Mouse (Mus musculus): ENCODE results near the gene Uhmk1.

Gene Uhmk1

GRCm38 (mm10) chr1:170214757-170215522 is at the start of gene Uhmk1:
Uhmk1 (minus strand) TSS chr1:170215397.
- in situ Hi-C loops (cut with MboI, MseI) = loop anchor here in 1 of 2 experiments (25.0 kb wide), 1 partner anchor 647 kb away; the partner anchor contains the start of gene Atf6

GRCm38 (mm10) chr1:170255560-170255910 is 40.3 kb upstream of the Uhmk1 start:
- in situ Hi-C loops (cut with MboI, MseI) = no loop called here

GRCm38 (mm10) chr1:170254893-170255559 is 39.8 kb upstream of the Uhmk1 start:
- in situ Hi-C loops (cut with MboI, MseI) = no loop called here

GRCm38 (mm10) chr1:170245016-170245415 is 29.8 kb upstream of the Uhmk1 start:
- in situ Hi-C loops (cut with MboI, MseI) = no loop called here

GRCm38 (mm10) chr1:170232688-170233087 is 17.5 kb upstream of the Uhmk1 start, which contains the start of gene Sh2d1b2:
Sh2d1b2 (plus strand) TSS chr1:170232749.
- in situ Hi-C loops (cut with MboI, MseI) = loop anchor here in 1 of 2 experiments (5.0 kb wide), 1 partner anchor 45 kb away; the partner anchor contains the start of gene Sh2d1b1

GRCm38 (mm10) chr1:170223276-170223675 is 8.1 kb upstream of the Uhmk1 start:
- in situ Hi-C loops (cut with MboI, MseI) = loop anchor here (10.0 to 25.0 kb wide), 2 partner anchors 392 to 639 kb away; partner anchors contain the start of gene Atf6 (in 1 of the 2)

GRCm38 (mm10) chr1:170220351-170220750 is 5.2 kb upstream of the Uhmk1 start:
- in situ Hi-C loops (cut with MboI, MseI) = loop anchor here (10.0 to 25.0 kb wide), 2 partner anchors 394 to 642 kb away; partner anchors contain the start of gene Atf6 (in 1 of the 2)

- in situ Hi-C loops (cut with MboI, MseI) = loop anchor here in 1 of 2 experiments (25.0 kb wide), 1 partner anchor 644 kb away; the partner anchor contains the start of gene Atf6
These were observed 3.1 kb upstream of the Uhmk1 start for GRCm38 (mm10) chr1:170218091-170218884.

GRCm38 (mm10) chr1:170215590-170215989 is 393 bp upstream of the Uhmk1 start:
- in situ Hi-C loops (cut with MboI, MseI) = loop anchor here in 1 of 2 experiments (25.0 kb wide), 1 partner anchor 647 kb away; the partner anchor contains the start of gene Atf6

GRCm38 (mm10) chr1:170214383-170214756 is 827 bp downstream of the Uhmk1 start:
- in situ Hi-C loops (cut with MboI, MseI) = loop anchor here in 1 of 2 experiments (25.0 kb wide), 1 partner anchor 648 kb away; the partner anchor contains the start of gene Atf6

GRCm38 (mm10) chr1:170213181-170213879 is 1.9 kb downstream of the Uhmk1 start:
- in situ Hi-C loops (cut with MboI, MseI) = loop anchor here in 1 of 2 experiments (25.0 kb wide), 1 partner anchor 649 kb away; the partner anchor contains the start of gene Atf6

GRCm38 (mm10) chr1:170206395-170206794 is 8.8 kb downstream of the Uhmk1 start:
- in situ Hi-C loops (cut with MboI, MseI) = loop anchor here in 1 of 2 experiments (10.0 to 25.0 kb wide), 2 partner anchors 62 to 656 kb away; partner anchors contain the start of gene Atf6

- in situ Hi-C loops (cut with MboI, MseI) = loop anchor here in 1 of 2 experiments (10.0 to 25.0 kb wide), 2 partner anchors 56 to 662 kb away; partner anchors contain the start of gene Atf6
These were observed 14.8 kb downstream of the Uhmk1 start for GRCm38 (mm10) chr1:170200379-170200778.

- in situ Hi-C loops (cut with MboI, MseI) = no loop called here
These were observed 19.0 kb downstream of the Uhmk1 start for GRCm38 (mm10) chr1:170196211-170196610.

- in situ Hi-C loops (cut with MboI, MseI) = no loop called here
These were observed 23.3 kb downstream of the Uhmk1 start for GRCm38 (mm10) chr1:170191925-170192324.

- in situ Hi-C loops (cut with MboI, MseI) = no loop called here
These were observed 25.0 kb downstream of the Uhmk1 start for GRCm38 (mm10) chr1:170190225-170190624.

- in situ Hi-C loops (cut with MboI, MseI) = no loop called here
These were observed 26.6 kb downstream of the Uhmk1 start for GRCm38 (mm10) chr1:170188601-170189000.

- in situ Hi-C loops (cut with MboI, MseI) = no loop called here
These were observed 28.7 kb downstream of the Uhmk1 start for GRCm38 (mm10) chr1:170186531-170186930.

GRCm38 (mm10) chr1:170185137-170185536 is 30.1 kb downstream of the Uhmk1 start:
- in situ Hi-C loops (cut with MboI, MseI) = no loop called here

- in situ Hi-C loops (cut with MboI, MseI) = no loop called here
These were observed 32.5 kb downstream of the Uhmk1 start for GRCm38 (mm10) chr1:170182706-170183105.

All from T-helper 17 cell (primary cell).